Mouse (Mus musculus) retina, postnatal 7 days (tissue): Measurements from ENCODE around the gene Hoxa13.
A peak's percentile ranks its signal among the peaks of the same experiment; 100 is the strongest.

Experiments used
- DNase-seq: peaks from one replicate; pipeline ENCODE4 v3.0.0-alpha.2; 2012; ENCODE audit warnings: low read depth, low spot score

Hoxa13 gene

GRCm38 (mm10) chr6:52211170-52211935, 49.3 kb downstream of the Hoxa13 start:
- DNase-seq = peak; percentile 64

- DNase-seq = no peak
Observed at GRCm38 (mm10) chr6:52209685-52210046, 51.0 kb downstream of the Hoxa13 start.

- DNase-seq = no peak
Observed at GRCm38 (mm10) chr6:52208868-52209684, 51.6 kb downstream of the Hoxa13 start.

GRCm38 (mm10) chr6:52208072-52208867, 52.4 kb downstream of the Hoxa13 start, which contains the start of gene Hoxa6:
Gene Hoxa6, minus strand, starts transcription at chr6:52208722.
- no peak for DNase-seq
